Mouse (Mus musculus) spleen, postnatal 10 days (tissue): ENCODE data around the gene Gsap.
"Not testable (repeated sequence)": the region's sequence is repeated elsewhere in the genome, so short reads cannot be mapped to it uniquely, and the experiment has no call there.

Experiments used
- DNase-seq, 2 experiments: peaks; one replicate each; pipeline ENCODE4 v3.0.0; 2021 to 2022; ENCODE audit warnings: low spot score in 2 of 2

Gene Gsap

DNA sequence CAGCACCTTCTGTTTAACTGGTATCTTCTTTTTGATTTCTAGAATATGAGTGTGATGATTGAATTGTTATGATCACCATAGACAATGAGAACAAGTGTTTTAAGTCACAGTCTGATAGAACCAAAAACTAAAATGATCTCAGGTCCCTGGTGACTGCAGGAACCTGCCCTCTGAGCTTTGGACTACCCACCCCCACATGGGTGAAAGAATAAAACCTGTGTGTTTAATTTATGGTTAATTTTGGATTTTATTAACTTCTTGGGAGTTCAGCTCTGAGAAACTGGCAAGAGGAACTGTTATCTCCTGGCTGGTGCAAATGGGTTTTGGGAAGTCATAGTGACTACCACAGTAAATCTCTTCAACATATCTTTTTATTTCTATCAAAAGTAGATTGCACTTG is 6.6 kb upstream of the Gsap start:
- DNase-seq: no peak

DNA sequence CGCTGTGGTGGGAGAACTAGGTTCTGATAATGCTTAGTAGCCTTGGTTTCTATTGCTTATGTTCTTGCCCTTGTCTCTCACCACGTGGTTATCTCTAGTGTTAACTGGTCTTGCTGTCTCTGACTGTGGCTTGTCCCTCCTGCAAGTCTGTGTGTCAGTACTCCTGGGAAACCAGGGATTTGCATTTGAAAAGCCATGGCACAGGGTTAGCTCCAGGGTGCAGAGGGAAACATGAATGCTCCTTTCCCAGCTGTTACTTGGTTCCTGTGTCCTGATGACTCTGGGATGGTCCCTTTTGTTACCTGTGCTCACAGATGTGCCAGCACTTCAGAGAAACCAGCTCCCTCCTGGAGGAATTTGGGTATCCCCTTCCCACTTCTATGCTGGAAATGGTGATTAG is 3.0 kb upstream of the Gsap start:
- DNase-seq: not testable (repeated sequence)

DNA sequence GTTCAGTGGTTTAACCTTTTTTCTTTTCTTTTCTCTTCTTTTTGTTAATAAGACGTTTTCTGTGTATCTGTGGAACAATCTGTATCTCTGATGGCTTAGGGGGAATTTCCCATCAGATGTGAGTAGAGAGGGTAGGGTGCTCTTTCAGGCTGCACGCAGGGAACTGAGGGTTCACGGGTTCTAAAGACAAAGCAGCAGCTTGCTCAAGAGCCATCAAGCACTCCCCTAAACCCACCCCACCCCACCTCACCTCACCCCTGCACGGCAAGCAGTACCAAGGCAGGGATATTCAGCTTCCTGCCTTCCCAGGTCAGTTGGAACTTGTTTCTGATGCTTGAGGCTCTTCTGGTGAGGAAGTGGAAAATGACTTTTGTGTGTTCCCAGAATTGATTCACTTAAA is 766 bp downstream of the Gsap start:
- DNase-seq: no peak

DNA sequence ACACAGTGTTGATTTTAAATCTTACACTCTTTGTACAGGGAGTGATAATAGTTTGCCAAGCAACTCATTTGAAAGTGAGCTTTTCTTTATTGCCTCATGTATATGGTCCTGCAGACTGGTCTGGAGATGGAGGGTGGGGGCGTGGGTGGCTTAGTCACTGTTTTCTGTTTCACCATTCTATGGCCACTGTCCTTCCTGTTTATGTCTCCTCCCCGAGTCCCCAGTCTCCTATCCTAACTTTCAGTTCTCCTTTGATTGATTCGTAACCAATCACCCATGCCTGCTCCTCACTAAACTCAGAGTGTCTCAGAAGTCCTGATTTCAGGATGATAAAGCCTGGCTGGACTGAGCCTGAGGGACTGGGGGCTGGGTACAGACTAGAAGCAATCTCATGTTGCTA is 2.4 kb downstream of the Gsap start:
- no peak for DNase-seq

DNA sequence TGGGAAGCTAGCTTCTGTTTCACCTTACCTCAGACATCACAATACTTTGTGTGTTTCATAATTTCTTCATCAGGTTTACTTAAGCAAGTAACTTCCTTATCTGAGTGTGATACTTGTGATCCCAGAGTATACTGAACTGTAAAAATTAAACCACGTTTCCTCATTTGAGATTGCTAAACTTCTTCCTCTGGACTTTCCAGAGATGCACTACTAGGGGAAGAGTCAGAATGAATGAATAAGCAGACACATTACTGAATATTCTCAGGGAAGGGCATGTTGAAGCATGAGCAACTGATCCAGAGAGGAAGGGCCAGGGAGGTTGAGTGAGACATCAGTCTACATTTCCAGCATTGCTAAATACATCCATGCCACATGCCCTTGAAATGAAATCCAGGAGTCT is 3.0 kb downstream of the Gsap start:
- DNase-seq: no peak

DNA sequence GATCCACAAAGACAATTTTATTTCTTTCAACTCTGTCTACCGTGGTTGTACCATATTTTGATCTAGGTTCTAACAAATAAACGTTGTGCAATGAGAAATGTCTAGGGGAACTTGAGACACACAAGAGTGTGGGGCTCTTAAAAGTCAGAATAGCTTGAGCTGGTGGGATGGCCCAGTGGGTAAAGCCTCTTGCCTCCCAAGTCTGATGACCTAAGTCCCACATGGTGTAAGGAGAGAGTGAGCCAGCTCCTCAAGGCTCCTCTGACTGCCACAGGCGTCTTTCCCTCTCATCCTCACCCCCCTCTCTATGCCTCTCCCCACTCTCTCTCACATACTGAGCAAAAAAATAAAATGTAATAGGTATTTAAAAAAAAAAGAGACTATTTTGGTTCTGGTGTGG is 3.4 kb downstream of the Gsap start:
- DNase-seq: no peak

DNA sequence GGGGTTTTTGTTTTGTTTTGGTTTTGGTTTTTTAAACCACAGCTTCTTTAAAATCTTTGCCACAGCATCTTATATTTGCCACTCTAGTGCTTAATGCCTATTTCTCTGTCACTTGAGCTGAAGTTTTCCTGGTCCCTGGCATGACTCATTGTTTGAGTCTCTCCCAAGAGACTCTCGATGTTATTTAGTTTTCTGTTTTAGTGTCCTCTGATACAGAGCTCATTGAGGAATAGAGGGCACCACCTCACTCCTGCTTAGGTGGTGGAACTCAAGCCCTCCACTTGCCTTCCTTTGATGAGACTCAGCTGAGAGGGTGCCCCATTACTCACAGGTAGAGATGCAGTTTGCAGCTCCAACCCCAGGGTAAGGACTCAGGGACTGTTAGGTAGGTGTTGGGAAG is 17.4 kb downstream of the Gsap start:
- DNase-seq: no peak

DNA sequence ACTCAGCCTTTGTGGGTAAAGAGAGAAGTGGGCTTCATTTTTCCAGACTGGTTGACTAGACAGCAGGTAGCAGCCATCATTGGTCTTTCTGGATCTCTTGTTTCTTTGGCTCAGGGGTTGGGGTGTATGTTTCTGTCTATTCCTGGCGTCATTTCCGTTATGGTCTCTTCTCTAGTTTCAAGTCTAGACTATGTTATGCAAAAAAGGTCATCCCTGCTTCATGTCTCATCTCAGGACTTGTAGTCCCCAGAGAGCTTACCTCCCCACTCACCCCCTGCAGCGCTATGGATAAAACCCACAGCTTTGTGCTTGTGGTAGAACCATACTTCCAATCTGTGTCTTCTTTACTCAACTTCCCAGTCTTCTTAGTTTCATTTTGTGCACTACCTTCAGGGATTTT is 18.1 kb downstream of the Gsap start:
- no peak for DNase-seq

DNA sequence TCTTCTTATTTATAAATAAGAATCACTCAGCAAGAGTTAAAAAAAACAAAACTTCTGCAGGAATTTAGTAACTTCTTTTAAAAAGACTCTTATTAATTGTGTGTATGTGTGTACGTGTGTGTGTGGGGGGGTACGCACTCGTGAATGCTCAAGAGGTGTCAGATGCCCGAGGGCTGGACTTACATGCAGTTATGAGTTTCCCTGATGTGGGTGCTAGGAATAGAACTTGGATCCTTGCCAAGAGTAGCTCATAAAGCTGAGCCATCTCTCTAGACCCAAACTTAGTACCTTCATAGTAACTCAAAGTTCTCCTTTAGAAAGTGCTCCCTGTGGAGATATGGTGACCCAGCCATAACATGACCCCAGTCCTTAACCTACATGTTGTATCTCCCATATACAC is 20.0 kb downstream of the Gsap start:
- DNase-seq: no peak

DNA sequence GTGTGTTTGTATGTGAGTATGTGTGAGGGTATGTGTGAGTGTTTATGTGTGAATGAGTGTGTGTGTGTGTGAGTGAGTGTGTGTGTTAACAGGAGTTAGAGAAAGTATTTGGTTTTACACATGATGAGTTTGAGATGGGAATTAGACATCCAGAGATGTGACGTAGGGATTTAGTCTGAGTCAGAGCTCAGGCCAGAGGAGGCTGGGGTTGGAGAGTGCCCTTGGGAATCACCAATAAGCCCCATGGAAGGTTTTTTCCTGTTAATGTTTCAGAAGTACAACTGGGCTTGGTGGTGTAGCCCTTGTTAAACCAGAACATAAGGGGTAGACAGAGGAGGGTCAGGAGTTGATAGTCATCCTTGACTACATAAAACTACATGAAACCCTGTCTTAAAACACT is 25.4 kb downstream of the Gsap start:
- DNase-seq: no peak

DNA sequence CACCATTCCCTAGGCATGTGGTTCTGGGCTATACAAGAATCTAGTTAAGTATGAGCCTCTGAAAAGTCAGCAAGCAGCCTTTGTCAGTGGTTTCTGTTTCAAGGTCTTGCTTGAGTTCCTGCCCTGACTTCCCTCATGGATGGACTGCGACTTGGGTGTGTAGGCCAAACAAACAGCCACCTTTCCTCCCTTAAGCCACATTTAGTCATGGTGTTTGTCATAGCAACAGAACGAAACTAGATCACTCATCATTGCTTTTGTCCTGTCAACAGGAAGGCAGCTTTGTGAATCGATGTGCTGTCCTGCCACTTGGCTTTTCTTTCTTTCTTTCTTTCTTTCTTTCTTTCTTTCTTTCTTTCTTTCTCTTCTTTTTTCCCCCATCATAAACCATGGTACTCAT is 26.9 kb downstream of the Gsap start:
- DNase-seq: no peak

DNA sequence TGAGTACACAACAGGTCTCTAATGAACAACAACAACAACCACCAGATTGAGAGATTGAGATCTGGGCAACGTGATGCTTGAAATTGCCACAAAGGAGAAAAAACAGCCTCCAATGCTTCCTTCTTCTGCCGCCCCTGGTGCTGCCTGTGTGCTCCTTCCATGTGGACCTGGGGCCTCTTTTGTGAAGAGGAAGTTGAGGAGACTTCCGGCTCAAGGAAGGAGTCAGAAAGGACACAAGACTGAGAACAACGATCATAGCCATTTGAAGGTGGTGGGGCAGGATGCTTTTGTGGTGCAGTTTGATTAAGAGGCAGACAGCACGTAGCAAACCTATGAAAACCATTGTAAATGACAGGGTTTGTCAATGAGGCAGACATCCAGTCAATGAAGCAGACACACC is 27.7 kb downstream of the Gsap start:
- no peak for DNase-seq

DNA sequence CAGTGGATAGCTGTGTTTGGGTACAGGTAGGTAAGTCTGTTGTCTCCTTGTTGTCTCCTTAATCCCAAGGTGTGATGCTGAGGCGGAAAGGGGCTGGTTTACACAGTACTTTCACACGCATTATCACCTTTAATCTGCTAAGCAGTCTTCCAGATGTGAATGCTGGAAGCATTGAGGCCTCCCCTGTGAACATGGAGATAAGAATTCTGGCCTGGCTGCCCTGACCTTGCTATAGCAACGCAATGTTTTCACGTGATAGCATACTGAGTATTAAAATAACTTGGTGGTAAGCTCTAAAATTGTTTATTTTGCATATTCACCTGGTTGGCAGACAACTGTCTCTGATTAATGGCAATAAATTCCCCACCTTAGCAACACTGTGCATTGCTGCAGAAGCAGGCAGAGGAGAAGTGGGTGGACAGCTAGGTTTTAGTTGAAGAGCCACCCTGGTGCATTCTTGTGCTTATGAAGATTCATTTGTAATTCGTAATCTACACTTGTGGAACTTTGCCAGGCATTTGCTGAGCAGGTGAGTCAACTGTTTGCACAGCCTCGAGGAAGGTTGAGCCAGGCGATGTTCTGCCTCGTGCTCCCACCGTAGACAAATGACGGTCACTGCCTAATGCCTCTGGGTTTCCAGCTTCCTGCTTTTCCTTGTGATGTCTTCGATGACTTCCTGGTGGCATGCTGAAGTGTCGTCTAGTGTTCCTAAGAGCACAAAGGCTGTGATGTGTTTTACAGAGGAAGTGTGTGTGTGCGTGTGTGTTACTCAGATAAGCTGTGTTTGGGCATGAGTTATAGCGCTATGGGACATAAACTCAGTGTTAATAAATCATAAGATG is 31.6 kb downstream of the Gsap start:
- no peak for DNase-seq

DNA sequence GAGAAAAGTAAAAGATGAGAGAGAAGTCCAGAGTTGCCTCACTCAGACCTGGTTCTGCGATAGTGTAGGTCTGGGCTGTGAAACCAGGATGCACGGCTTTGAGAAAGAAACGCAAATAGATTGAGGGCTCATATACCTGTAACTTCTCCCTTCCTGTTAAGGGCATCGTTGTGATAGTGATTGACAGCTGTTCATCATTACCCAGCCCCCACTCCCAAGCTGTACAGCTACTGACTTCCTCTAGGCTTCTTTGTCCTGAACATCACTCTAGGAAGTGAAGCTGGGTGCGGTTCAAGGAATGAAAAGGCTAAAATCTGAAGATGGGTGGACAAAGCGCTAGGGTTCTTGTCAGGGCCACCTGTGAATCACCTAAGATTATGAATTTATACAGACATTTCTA is 46.8 kb downstream of the Gsap start:
- DNase-seq: no peak

DNA sequence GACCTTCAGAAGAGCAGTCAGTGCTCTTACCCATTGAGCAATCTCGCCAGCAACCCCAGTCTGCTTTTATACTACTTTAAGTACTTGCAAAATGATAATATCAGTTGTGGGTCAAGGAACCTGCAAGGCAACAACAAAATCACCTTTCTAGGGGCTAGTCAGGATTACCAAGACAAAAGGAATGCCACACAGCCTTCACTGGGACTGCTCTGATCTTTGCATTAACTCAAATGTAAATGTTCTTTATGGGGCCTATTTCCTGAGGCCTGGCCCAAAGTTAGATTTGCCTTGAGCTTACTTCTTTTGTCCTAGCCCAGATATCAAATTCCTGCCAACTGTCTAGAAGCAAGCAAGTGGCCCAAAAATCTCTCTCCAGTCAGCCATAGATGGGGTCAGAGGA is 58.5 kb downstream of the Gsap start:
- no peak for DNase-seq

DNA sequence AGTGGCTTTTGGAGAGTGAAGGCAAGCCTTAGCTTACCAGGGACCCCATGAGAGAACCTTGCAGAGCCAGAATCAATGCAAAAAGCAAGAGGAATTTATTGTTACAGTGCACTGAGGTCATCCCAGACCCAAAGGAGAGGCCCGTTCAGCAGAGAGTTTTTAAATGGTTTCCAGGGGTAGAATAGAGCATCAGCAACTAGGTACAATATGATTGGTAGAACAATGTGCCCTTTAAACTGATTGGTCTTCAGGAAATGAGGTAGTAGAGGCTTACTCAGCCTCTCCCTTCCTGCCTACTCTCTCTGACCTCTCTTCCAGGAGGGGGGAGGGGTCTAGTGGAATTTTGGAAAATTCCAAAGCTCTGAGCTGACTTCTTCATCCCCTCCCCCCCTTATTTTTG is 59.2 kb downstream of the Gsap start:
- DNase-seq: no peak

DNA sequence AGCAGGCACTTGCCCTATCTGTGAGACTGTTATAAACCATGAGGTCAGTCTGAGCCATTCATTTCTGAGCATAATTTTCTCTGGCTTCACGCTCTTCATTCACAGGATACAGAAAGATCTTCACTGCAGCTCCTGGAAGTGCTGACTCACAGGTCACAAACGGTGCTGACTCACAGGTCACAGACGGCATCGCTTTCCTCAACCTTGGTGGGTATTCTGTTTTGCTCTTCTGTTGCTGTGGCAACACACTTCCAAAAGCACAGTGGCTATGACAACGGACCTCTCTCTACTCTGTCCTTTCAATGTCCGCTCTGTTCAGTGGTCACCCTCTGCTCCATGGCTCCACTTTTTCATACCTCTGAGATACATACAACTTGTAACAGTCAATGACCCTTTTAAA is 60.7 kb downstream of the Gsap start:
- DNase-seq: no peak

DNA sequence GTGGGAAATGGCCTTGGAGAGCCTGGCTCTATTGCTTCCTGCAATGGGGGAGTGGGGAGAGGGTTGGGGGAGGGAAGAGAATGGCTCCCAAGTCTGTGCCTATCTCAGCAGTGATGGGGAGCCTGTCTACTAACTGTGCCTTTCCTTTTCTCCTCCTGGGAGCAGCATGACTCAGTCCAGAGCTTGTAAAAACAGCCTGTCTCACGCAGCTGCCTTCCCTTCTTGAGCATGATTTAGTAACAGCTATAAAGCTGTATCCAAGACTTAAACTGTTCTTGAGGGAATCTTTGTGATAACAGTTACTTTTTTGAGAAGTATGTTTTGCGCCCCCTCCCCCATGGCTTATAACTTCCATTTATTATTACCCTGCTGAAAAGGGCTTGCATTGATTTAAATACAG is 61.9 kb downstream of the Gsap start:
- DNase-seq: no peak

DNA sequence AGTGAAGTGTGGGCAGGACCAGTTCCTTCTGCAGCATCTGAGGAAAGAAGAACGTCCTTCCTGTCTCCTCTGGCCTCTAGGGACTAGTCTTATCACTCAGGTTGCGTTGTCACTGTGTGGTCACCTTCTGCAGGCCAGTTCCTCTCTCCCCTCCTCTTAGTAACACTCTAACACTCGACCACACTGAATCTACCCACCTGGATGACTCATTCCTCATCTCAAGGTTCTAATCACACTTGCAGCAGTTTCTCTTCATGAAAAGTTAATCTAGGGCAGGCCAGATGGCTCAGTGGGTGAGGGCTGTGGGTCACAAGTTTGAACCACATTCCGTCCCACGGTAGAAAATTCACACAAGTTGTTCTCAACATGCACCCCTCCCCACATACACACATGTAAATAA is 62.8 kb downstream of the Gsap start:
- no peak for DNase-seq

DNA sequence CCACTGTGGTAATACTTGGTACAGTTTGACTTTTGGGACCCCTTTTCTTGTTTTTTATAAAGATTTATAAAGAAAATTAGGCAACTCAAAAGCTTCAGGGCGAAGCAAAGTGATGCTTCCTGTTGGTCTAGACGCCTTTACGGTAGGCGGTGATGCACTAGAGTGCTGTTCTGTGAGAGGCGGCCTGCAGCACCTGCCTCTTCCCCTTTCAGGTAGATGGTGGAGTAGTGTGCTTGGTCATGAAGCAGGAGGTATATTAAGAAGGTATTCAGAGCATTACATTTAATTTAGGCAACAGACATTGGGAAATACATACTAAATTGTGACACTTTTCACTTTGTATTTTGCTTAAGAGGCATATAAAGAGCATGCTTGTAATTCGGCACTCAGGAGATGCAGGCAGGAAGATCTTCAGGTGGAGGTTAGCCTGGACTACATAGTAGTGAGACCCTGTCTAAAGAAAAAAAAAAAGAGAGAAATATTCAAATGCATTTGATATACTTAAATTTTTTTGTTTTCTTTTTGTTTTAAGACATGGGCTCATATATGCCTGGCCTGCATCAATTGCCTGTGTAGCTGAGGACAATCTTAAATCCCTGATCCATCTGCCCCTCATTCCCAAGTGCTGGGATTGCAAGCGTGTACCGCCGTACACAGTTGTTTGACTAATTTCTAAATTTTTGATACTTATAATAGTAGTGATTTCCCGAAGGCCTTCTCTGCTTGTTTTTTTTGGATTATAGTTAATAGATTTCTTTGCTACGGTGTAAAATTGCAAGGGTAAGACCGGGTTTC is 68.9 kb downstream of the Gsap start:
- DNase-seq: peak in 1 of 2 experiments; percentile 28

DNA sequence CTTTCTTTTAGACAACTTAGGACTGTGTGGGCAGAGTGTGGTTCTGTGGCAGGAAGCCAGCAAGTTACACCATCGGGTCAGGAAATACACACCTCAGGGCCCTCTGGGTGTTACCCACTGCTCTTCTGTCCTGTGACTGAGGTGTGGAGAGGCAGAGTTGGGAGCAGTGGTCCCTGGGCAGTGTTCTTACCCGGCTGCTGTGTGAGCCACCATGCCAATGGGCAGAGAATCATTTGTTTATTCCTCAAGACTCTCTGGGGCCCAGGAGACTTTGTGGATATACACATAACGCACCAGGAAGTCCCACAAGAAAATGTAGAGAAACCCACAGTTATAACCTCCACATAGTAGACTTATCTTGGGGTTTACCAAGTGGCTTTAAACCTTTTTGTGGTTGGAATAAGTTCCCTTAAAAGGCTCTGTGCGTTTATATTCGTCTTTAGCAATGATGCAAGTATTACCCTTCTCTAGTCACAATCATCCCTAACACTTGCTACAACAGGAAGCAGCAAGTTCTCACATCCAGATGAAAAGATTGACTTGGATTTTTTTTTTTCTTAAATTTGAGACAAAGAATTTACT is 69.6 kb downstream of the Gsap start:
- peak; percentile 33 to 65 for DNase-seq

DNA sequence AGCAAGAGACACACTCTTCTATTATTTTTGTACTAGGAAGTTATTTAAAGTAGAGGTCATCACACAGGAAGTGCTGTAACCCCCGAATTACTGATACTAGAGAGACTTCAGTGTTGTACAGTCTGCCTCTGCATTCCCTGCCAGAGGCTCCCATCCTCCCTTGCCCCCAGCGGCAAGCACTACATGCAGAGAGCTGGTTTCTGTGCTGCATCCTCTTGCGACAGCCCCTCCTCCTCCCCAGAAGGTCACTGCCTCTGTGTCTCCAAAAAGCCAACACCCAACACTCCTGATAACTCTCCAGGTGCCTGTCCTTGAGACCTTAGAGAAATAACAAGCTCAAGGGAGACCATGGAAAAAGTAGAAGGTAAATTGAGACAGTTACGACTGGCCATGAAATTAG is 71.1 kb downstream of the Gsap start:
- DNase-seq: peak in 1 of 2 experiments; percentile 25

DNA sequence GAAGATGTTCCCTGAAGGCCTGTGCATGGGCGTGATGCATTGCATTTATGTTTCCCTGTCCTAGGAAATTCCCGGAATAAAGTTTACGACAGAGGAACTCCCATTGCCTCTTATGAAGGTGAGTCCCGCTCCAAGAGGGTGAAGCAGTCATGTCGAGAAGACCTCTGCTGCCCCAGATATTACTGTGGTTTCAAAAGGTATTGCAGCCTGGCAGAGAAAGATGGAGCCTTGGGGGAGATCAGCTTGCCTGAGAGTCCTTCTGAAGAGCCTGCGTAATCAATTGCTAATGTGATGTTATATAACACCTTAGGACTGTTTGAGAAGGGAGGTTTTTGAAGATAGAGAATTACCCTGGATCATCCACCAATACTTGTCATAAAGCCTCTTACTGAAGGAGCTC is 71.8 kb downstream of the Gsap start:
- DNase-seq: peak in 1 of 2 experiments; percentile 25
